Mouse (Mus musculus) testis, adult 2 months (tissue): ENCODE results near the gene Rbfox1.

Experiments
- CTCF ChIP-seq: fragments of 200-500 bp; IDR thresholded peaks from 2 replicates; pipeline ENCODE4 v1.5.1; 2012; ENCODE audit warnings: low read depth, mild to moderate bottlenecking, inconsistent platforms, low read length, moderate library complexity; ENCODE audit not compliant: control insufficient read depth, insufficient read depth, insufficient replicate concordance
- POLR2A ChIP-seq: fragments of 200-500 bp; IDR thresholded peaks from 2 replicates; pipeline ENCODE4 v1.6.1; 2012; ENCODE audit warnings: low read depth, mild to moderate bottlenecking, inconsistent platforms, low read length, moderate library complexity; ENCODE audit not compliant: control insufficient read depth

- no peak for TF ChIP-seq CTCF
- no peak for TF ChIP-seq POLR2A
Observed at GRCm38 (mm10) chr16:6807835-6808234, 922.7 kb downstream of the Rbfox1 start.
